Mouse (Mus musculus) CH12.LX (cell line): ENCODE data around the gene Hsf5. TPM values are rescaled to one million over a fixed set of nuclear protein-coding genes. Genes with fewer than 3 reads are reported as not detected.
A peak's percentile ranks its signal among the peaks of the same experiment; 100 is the strongest.

Experiments used
- DNase-seq: peaks from one replicate; pipeline ENCODE4 v3.0.0-alpha.2; 2013; ENCODE audit errors: extremely low read depth
- H3K27ac ChIP-seq: 2 replicates; pipeline ENCODE4 v1.5.1; 2012; ENCODE audit warnings: low read depth, mild to moderate bottlenecking, control low read depth, moderate library complexity; ENCODE audit not compliant: insufficient read depth
- H3K27me3 ChIP-seq: replicated peaks from 2 replicates; pipeline ENCODE3; 2012; ENCODE audit warnings: inconsistent platforms
- H3K36me3 ChIP-seq, 2 experiments: replicated peaks in 1 of 2; 2 replicates each; pipeline versions ENCODE3 to v1.6.1; 2012; ENCODE audit warnings: inconsistent platforms in 1 of 2, low read length in 1 of 2, mild to moderate bottlenecking in 1 of 2, mixed read lengths in 1 of 2, moderate library complexity in 1 of 2; ENCODE audit not compliant: control insufficient read depth in 1 of 2, insufficient read depth in 1 of 2
- H3K4me1 ChIP-seq, 2 experiments: 2 replicates each; pipeline ENCODE4 v1.6.1; 2012; ENCODE audit warnings: inconsistent platforms in 1 of 2, moderate library complexity in 1 of 2; ENCODE audit not compliant: insufficient read depth in 2 of 2, control insufficient read depth in 1 of 2
- H3K4me2 ChIP-seq: 2 replicates; pipeline ENCODE4 v1.6.1; 2012; ENCODE audit warnings: low read depth, mild to moderate bottlenecking, control low read depth; ENCODE audit not compliant: poor library complexity, insufficient read depth, severe bottlenecking
- H3K4me3 ChIP-seq, 3 experiments: fragments of 150-350 bp in 1 of 3; sonication (generic) in 1 of 3; replicated peaks in 1 of 3; 2 replicates each; pipeline versions ENCODE3 to v1.5.1; 2011 to 2012; ENCODE audit warnings: low read depth in 2 of 3, low read length in 2 of 3, mild to moderate bottlenecking in 2 of 3, moderate library complexity in 2 of 3, control low read depth in 1 of 3, improper control_type of control experiment in 1 of 3, inconsistent platforms in 1 of 3, mixed read lengths in 1 of 3; ENCODE audit not compliant: poor library complexity in 1 of 3
- H3K79me2 ChIP-seq: replicated peaks from 2 replicates; pipeline ENCODE4 v1.6.1; 2012; ENCODE audit warnings: mild to moderate bottlenecking, moderate library complexity; ENCODE audit not compliant: control insufficient read depth, poor library complexity, insufficient read depth, severe bottlenecking; ENCODE audit errors: extremely low read depth
- H3K9ac ChIP-seq: 2 replicates; pipeline ENCODE4 v1.6.1; 2012; ENCODE audit warnings: low read depth, mild to moderate bottlenecking, control low read depth, moderate library complexity; ENCODE audit not compliant: insufficient read depth
- H3K9me3 ChIP-seq: replicated peaks from 2 replicates; pipeline ENCODE3; 2012; ENCODE audit warnings: low read length, inconsistent platforms, mixed read lengths
- BHLHE40 ChIP-seq: IDR thresholded peaks from 2 replicates; pipeline ENCODE4 v1.6.1; 2011; ENCODE audit warnings: mild to moderate bottlenecking, low read depth, low read length, improper control_type of control experiment
- CHD1 ChIP-seq: IDR thresholded peaks from 2 replicates; pipeline ENCODE4 v1.6.1; 2012; ENCODE audit warnings: low read depth, low read length, improper control_type of control experiment, inconsistent platforms
- CHD2 ChIP-seq: IDR thresholded peaks from 2 replicates; pipeline ENCODE4 v1.6.1; 2011; ENCODE audit warnings: low read length, improper control_type of control experiment
- CTCF ChIP-seq, 2 experiments: IDR thresholded peaks in 1 of 2; conservative IDR thresholded peaks in 1 of 2; 2 replicates each; pipeline ENCODE4 v1.5.1; 2011 to 2012; ENCODE audit warnings: low read depth in 2 of 2, low read length in 2 of 2, improper control_type of control experiment in 1 of 2, inconsistent platforms in 1 of 2, mild to moderate bottlenecking in 1 of 2, moderate library complexity in 1 of 2
- ELF1 ChIP-seq: IDR thresholded peaks from 2 replicates; pipeline ENCODE4 v1.6.1; 2014; ENCODE audit warnings: low read depth, mild to moderate bottlenecking, inconsistent platforms, low read length, improper control_type of control experiment
- EP300 ChIP-seq: IDR thresholded peaks from 2 replicates; pipeline ENCODE4 v1.6.1; 2011; ENCODE audit warnings: low read length, improper control_type of control experiment
- ETS1 ChIP-seq: conservative IDR thresholded peaks from 2 replicates; pipeline ENCODE4 v1.6.1; 2012; ENCODE audit warnings: low read depth, mild to moderate bottlenecking, inconsistent platforms, low read length, improper control_type of control experiment, moderate library complexity
- GABPA ChIP-seq: IDR thresholded peaks from 2 replicates; pipeline ENCODE4 v1.6.1; 2012; ENCODE audit warnings: low read depth, low read length, improper control_type of control experiment, inconsistent platforms; ENCODE audit not compliant: insufficient replicate concordance
- IRF4 ChIP-seq: IDR thresholded peaks from 2 replicates; pipeline ENCODE4 v1.6.1; 2014; ENCODE audit warnings: low read depth, mild to moderate bottlenecking, inconsistent platforms, low read length, improper control_type of control experiment
- JUN ChIP-seq: IDR thresholded peaks from 2 replicates; pipeline ENCODE4 v1.6.1; 2011; ENCODE audit warnings: low read depth, mild to moderate bottlenecking, low read length, improper control_type of control experiment, moderate library complexity; ENCODE audit not compliant: insufficient read depth
- JUND ChIP-seq: conservative IDR thresholded peaks from 2 replicates; pipeline ENCODE4 v1.6.1; 2011; ENCODE audit warnings: low read depth, low read length, improper control_type of control experiment
- MAFK ChIP-seq: IDR thresholded peaks from 2 replicates; pipeline ENCODE4 v1.6.1; 2011; ENCODE audit warnings: low read length, improper control_type of control experiment; ENCODE audit not compliant: insufficient replicate concordance
- MEF2A ChIP-seq: IDR thresholded peaks from 2 replicates; pipeline ENCODE4 v1.6.1; 2014; ENCODE audit warnings: low read depth, mild to moderate bottlenecking, inconsistent platforms, low read length, improper control_type of control experiment, borderline replicate concordance
- MXI1 ChIP-seq: IDR thresholded peaks from 2 replicates; pipeline ENCODE4 v1.6.1; 2011; ENCODE audit warnings: mild to moderate bottlenecking, low read depth, low read length, improper control_type of control experiment
- MYC ChIP-seq: IDR thresholded peaks from 2 replicates; pipeline ENCODE4 v1.6.1; 2011; ENCODE audit warnings: low read depth, mild to moderate bottlenecking, improper control_type of control experiment, low read length
- NELFE ChIP-seq: IDR thresholded peaks from 2 replicates; pipeline ENCODE4 v1.6.1; 2011; ENCODE audit warnings: low read depth, low read length, improper control_type of control experiment
- NRF1 ChIP-seq: IDR thresholded peaks from 2 replicates; pipeline ENCODE4 v1.6.1; 2014; ENCODE audit warnings: low read depth, mild to moderate bottlenecking, inconsistent platforms, low read length, improper control_type of control experiment, moderate library complexity
- PAX5 ChIP-seq: IDR thresholded peaks from 2 replicates; pipeline ENCODE4 v1.6.1; 2012; ENCODE audit warnings: low read length, inconsistent platforms, mixed read lengths
- POLR2A ChIP-seq: IDR thresholded peaks from 2 replicates; pipeline ENCODE4 v1.6.1; 2011; ENCODE audit warnings: low read depth, mild to moderate bottlenecking, improper control_type of control experiment, low read length
- POLR2AphosphoS2 ChIP-seq: IDR thresholded peaks from 2 replicates; pipeline ENCODE4 v1.6.1; 2011; ENCODE audit warnings: low read depth, low read length, improper control_type of control experiment
- RAD21 ChIP-seq: IDR thresholded peaks from 2 replicates; pipeline ENCODE4 v1.6.1; 2011; ENCODE audit warnings: low read depth, mild to moderate bottlenecking, low read length, improper control_type of control experiment, moderate library complexity
- RCOR1 ChIP-seq: conservative IDR thresholded peaks from 2 replicates; pipeline ENCODE4 v1.6.1; 2012; ENCODE audit warnings: low read depth, mild to moderate bottlenecking, inconsistent platforms, low read length, improper control_type of control experiment
- SIN3A ChIP-seq: IDR thresholded peaks from 2 replicates; pipeline ENCODE4 v1.6.1; 2012; ENCODE audit warnings: low read length, improper control_type of control experiment, inconsistent platforms
- SMC3 ChIP-seq: IDR thresholded peaks from 2 replicates; pipeline ENCODE4 v1.6.1; 2011; ENCODE audit warnings: low read depth, low read length, improper control_type of control experiment
- TBP ChIP-seq: conservative IDR thresholded peaks from 2 replicates; pipeline ENCODE4 v1.6.1; 2011; ENCODE audit warnings: low read depth, low read length, improper control_type of control experiment
- TCF12 ChIP-seq: IDR thresholded peaks from 2 replicates; pipeline ENCODE4 v1.6.1; 2014; ENCODE audit warnings: low read depth, mild to moderate bottlenecking, inconsistent platforms, low read length, improper control_type of control experiment
- USF1 ChIP-seq: IDR thresholded peaks from 2 replicates; pipeline ENCODE4 v1.6.1; 2014; ENCODE audit warnings: low read depth, mild to moderate bottlenecking, inconsistent platforms, low read length, improper control_type of control experiment
- USF2 ChIP-seq: conservative IDR thresholded peaks from 2 replicates; pipeline ENCODE4 v1.6.1; 2011; ENCODE audit warnings: low read depth, low read length, improper control_type of control experiment
- ZC3H11A ChIP-seq: IDR thresholded peaks from 2 replicates; pipeline ENCODE4 v1.6.1; 2012; ENCODE audit warnings: low read depth, mild to moderate bottlenecking, inconsistent platforms, low read length, improper control_type of control experiment
- ZKSCAN1 ChIP-seq: IDR thresholded peaks from 2 replicates; pipeline ENCODE4 v1.6.1; 2012; ENCODE audit warnings: low read depth, inconsistent platforms, low read length, improper control_type of control experiment, borderline replicate concordance
- ZMIZ1 ChIP-seq: IDR thresholded peaks from 2 replicates; pipeline ENCODE4 v1.6.1; 2012; ENCODE audit warnings: low read depth, mild to moderate bottlenecking, inconsistent platforms, low read length, improper control_type of control experiment
- ZNF384 ChIP-seq: IDR thresholded peaks from 2 replicates; pipeline ENCODE4 v1.6.1; 2012; ENCODE audit warnings: low read depth, low read length, improper control_type of control experiment, inconsistent platforms
- dilution Hi-C: fragments of 300-500 bp; cut with MboI; formaldehyde crosslinking; loops from 2 replicates; pipeline ENCODE4 v1.14.3; 2020; ENCODE audit warnings: low sequenced_read_pairs; ENCODE audit not compliant: extremely low pct_unique_long_range_greater_than_20kb, extremely low pct_ligation_motif_present
- in situ Hi-C: fragments of 300-500 bp; cut with MboI; formaldehyde crosslinking; loops from 3 replicates; pipeline ENCODE4 v1.14.3; 2019; ENCODE audit warnings: low sequenced_read_pairs, low pct_ligation_motif_present, low pct_unique_long_range_greater_than_20kb, mixed read lengths
- polyA plus RNA-seq: library from polyadenylated mRNA; unstranded; fragments of >175 nt; gene quantifications from 2 replicates; pipeline ENCODE4 v1.2.1, GENCODE M21; 2012; ENCODE audit warnings: low read depth; ENCODE audit not compliant: insufficient read length
- total RNA-seq, 2 experiments: library from RNA; depleted of rRNA; stranded (reverse); fragments of 300-350 nt in 1 of 2; fragments of >200 nt in 1 of 2; gene quantifications; 2 replicates each; pipeline ENCODE4 v1.2.3; 2012 to 2014

Hsf5 gene
- total and polyA plus RNA-seq, 3 experiments: 0.04 TPM; not detected in 2

DNA sequence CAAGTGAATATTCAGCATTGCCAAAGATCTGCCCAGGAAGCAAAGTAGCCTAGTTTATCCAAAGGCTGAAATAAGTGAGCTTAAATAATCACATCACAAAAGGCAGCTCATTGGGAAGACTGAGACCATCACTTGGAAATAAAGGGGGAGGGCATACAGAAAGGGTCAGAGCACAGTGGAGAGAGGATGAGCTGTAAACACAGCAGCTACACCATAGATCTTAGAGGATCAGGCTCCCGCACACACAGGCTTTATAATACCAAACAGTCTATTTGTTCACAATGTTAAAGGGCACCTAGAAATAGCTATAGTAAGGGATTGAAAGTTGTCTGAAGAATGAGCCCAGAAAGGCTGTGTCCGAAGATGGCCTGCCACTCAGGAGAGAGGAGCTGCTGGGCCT is 21.8 kb downstream of the Hsf5 start:
- no peaks in the 10 kb centered on the region for H3K27me3 ChIP-seq
- no peak for TF ChIP-seq ZMIZ1
- TF ChIP-seq POLR2AphosphoS2: no peak
- TF ChIP-seq BHLHE40: no peak
- TF ChIP-seq MYC: no peak
- TF ChIP-seq NRF1: no peak
- no peak for TF ChIP-seq NELFE
- no peak for TF ChIP-seq MXI1
- TF ChIP-seq, all 38 proteins: peak for 0
- dilution Hi-C loops (no loop called here), in situ Hi-C loops (no loop called here)
- Histone ChIP-seq H3K27ac (peak overlapping the region; percentile 14; the same call in 1 of the 2 replicates), H3K36me3 (no peaks in the 10 kb centered on the region), H3K4me1 (peaks cover 0 to 22% of the 10 kb centered on the region in 2 experiments; a peak in 3 of 4 replicates), H3K9ac (peak overlapping the region; percentile 81), H3K4me3 (peak overlapping the region; percentile 55 to 63 (median 60)), H3K4me2 (peak overlapping the region; percentile 35), H3K9me3 (no peaks in the 10 kb centered on the region), H3K79me2 (no peaks in the 10 kb centered on the region)
- no peak for DNase-seq

DNA sequence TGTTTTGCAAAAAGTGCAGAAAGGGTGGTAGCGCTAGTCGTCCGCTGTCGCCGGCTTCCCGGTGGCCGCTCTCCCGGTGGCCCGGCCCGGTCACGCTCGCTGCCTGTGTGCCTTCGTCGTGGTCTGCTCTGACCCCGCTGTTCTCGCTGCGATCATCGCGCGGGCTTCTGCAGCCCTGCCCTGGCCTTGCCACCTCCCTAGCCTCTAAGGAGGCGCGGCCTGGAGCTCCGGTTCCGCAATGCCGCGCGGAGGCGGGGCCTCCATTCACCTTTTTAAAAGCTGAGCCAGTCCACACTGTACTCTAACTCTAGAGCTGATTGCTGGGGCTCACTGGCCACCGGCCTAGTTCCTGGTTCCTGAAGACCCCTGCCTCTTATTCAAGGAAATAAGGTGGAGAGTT is 22.2 kb downstream of the Hsf5 start:
- Histone ChIP-seq H3K4me1 (peaks cover 0 to 22% of the 10 kb centered on the region in 2 experiments; a peak in 3 of 4 replicates), H3K4me2 (peak overlapping the region; percentile 60), H3K27ac (peak overlapping the region; percentile 14; the same call in 1 of the 2 replicates), H3K9me3 (no peaks in the 10 kb centered on the region), H3K27me3 (no peaks in the 10 kb centered on the region), H3K36me3 (no peaks in the 10 kb centered on the region), H3K9ac (peak overlapping the region; percentile 81), H3K4me3 (peak overlapping the region; percentile 55 to 63 (median 60)), H3K79me2 (no peaks in the 10 kb centered on the region)
- dilution Hi-C loops: no loop called here
- DNase-seq: peak; percentile 88
- in situ Hi-C loops: no loop called here
- TF ChIP-seq RAD21 (no peak), TCF12 (peak; percentile 93), CHD2 (no peak), MYC (peak; percentile 61; the same call in 1 of the 2 replicates), ELF1 (peak; percentile 89), NRF1 (peak; percentile 46; the same call in 1 of the 2 replicates), MAFK (no peak), PAX5 (peak; percentile 86; the same call in 1 of the 2 replicates), IRF4 (peak; percentile 31; the same call in 1 of the 2 replicates), ZKSCAN1 (no peak), CHD1 (no peak), ZNF384 (no peak), MEF2A (0 out of 2 replicates have a peak, but pooled peaks have one; percentile 16), JUND (no peak), EP300 (no peak), JUN (no peak), SMC3 (no peak), CTCF (conservative IDR thresholded peaks at IDR 0.05 in 1 of 2, IDR thresholded peaks at IDR 0.05 in 1 of 2; ENCODE audit: low read depth in 2 of 2, low read length in 2 of 2) (no peak), NELFE (peak; percentile 93), SIN3A (no peak), POLR2A (peak; percentile 99), ZC3H11A (no peak), USF2 (no peak), GABPA (no peak), POLR2AphosphoS2 (peak; percentile 90), TBP (peak; percentile 92), RCOR1 (no peak), ETS1 (no peak), BHLHE40 (no peak), USF1 (no peak), MXI1 (peak; percentile 70; the same call in 1 of the 2 replicates)
